Mouse (Mus musculus): ENCODE measurements around the gene Gm42791.
A peak's percentile ranks its signal among the peaks of the same experiment; 100 is the strongest.

GRCm38 (mm10) chr5:148909402-148909801 lies 85.5 kb downstream of the Gm42791 start:
- TF ChIP-seq CTCF (IDR thresholded peaks at IDR 0.05; ENCODE audit: control insufficient read depth, insufficient read depth, insufficient replicate concordance, low read depth, low read length) = peak; percentile 37; the same call in 1 of the 2 replicates
- TF ChIP-seq POLR2A (IDR thresholded peaks at IDR 0.05; ENCODE audit: control insufficient read depth, low read depth, low read length) = no peak

Data from testis, adult 2 months (tissue).